Mouse (Mus musculus) adrenal gland, postnatal 10 days (tissue): ENCODE results near the gene Cel. TPM values are rescaled to one million over a fixed set of nuclear protein-coding genes. Genes with fewer than 3 reads are reported as not detected.

ENCODE experiments used
- DNase-seq: peaks from one replicate; pipeline ENCODE4 v3.0.0; 2021; ENCODE audit warnings: mixed read lengths
- total RNA-seq, 2 experiments: library from RNA; stranded (reverse); gene quantifications; 2 replicates each; pipeline ENCODE4 v1.2.3; 2021

The Cel gene
- total RNA-seq, 2 experiments from 2014 or later = 0.15 TPM; not detected in 1

DNA sequence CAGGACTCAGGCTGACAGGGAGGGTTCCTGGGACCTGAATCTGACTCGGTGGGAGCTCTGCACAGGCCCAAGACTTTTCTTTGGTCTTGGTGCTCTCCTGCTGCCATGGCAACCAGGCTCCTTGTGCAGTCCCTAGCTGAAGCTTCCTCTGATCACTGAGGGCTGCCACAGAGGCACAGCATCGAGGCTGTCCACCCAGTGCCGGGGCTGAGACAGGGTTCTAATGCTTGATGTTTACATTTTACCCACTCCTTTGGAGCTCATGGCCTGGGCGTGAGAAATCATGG lies 25.6 kb downstream of the Cel start:
- no peak for DNase-seq

DNA sequence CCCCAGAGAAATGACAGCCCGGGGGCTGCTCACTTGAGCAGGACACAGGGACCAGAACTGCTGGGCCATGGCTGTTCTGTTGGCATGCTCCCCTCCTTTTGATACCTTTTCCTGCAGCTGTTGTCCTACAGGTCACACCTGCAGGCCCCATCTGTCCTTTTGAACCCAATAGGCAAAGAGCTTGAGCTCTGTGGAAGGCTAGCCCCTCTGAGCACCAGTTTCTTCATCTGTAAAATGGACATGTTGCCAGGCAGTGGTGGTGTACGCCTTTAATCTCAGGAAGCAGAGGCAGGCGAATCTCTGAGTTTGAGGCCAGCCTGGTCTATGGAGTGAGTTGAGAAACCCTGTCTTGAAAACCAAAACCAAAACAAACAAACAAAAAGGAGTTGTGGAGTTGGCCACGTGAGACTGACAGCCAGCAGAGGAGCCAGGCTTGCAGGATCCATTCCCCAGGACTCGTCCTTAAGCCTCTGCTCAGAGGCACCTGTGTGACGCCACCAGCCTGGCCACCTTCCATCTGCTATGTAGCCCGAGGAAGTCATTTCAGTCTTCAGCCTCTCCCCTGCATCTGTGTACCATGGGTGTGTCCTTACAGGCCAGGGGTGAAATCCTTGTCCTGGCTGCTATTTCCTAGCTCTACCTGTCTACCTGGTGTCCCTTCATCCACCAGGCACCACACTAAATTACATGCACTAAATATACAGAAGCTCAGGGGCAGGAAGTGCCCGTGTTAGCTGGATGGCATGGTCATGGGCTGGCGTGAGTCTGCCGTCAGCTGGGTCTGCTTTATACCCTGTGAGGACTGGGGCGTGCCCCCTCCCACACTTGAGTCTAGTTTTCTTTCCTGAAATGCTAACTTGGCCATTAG lies 26.2 kb downstream of the Cel start:
- DNase-seq = no peak

GRCm38 (mm10) chr2:28536166-28536565 lies 27.0 kb downstream of the Cel start:
- no peak for DNase-seq

DNA sequence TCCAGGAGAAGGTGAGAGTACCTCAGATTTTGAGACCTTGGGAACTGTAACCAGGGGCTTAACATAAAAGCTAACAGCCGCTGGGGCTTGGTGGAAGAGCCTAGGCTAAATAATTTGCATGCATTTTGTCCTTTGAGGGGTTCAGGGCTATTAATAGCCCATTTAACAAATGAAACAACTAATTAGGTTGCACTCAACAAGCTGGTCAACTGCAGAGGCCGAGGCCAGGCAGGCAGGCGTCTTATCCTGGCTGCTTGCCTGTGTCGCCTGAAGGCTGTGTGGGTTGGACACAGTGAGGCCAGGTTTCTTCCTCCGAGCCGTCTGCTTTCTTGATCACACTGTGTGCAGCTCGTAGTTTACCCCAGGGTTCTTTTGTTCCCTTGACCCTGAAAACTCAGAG lies 27.6 kb downstream of the Cel start:
- peak; percentile 65 for DNase-seq

- DNase-seq = no peak
Measured at GRCm38 (mm10) chr2:28535263-28535540, 28.0 kb downstream of the Cel start.

- peak; percentile 59 for DNase-seq
Measured at GRCm38 (mm10) chr2:28534436-28535262, 28.6 kb downstream of the Cel start.

GRCm38 (mm10) chr2:28533901-28534435 lies 29.2 kb downstream of the Cel start:
- no peak for DNase-seq

DNA sequence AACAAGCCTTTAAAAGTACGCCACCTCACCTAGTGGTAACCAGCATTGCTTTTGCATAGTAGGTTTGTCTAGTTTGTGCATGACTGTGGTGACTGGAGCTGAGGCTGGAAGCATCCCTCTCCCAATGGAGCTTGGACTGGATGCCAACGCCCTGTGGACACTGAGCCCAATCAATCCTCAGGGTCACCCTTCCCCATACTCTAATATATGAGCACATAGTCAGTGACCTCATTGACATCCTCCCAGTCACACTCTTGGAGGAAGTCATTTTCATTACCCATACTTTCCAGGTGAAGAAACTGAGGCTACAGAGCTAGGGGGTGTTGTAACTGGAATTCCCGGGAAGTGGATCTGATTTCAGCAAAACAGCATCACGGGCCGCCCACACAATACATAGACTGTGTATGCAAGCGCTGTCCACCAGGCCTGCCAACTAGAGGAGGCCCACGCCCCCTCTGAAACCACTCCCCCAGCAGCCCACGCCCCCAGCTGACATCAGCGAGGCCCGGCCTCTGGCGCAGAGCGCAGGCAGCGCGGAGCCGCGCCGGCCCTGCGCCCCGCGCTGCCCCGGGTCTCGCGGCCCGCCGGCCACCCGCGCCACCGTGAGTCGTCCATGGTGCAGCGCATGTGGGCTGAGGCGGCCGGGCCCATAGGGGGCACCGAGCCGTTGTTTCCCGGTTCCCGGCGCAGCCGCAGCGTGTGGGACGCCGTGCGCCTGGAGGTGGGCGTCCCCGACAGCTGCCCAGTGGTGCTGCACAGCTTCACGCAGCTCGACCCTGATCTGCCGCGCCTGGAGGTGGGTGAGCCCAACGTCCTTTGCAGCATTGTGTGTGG lies 30.0 kb downstream of the Cel start:
- DNase-seq = peak; percentile 95

DNA sequence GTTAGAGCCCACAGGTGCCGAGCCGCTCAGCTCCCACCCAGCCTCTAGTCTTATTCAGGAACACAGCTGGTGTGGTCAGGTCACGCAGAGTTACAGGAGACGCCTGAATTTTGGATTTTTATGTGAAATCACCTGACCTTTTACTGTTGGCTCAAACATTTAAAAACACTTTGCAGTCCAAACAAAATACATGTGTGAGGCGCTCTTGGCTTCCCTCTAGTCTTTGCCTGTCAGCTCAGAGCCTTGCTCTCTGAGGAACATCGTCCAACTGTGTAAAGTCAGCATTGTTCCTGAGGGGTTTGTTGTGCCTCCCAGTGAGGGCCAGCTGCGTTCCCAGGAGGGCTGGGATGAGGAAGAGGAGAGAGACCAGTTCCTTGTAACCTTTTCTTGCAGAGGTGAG lies 32.9 kb downstream of the Cel start:
- DNase-seq = no peak

- DNase-seq = no peak
Measured at GRCm38 (mm10) chr2:28529856-28530255, 33.3 kb downstream of the Cel start.

- DNase-seq = no peak
Measured at GRCm38 (mm10) chr2:28528354-28528730, 34.9 kb downstream of the Cel start.

DNA sequence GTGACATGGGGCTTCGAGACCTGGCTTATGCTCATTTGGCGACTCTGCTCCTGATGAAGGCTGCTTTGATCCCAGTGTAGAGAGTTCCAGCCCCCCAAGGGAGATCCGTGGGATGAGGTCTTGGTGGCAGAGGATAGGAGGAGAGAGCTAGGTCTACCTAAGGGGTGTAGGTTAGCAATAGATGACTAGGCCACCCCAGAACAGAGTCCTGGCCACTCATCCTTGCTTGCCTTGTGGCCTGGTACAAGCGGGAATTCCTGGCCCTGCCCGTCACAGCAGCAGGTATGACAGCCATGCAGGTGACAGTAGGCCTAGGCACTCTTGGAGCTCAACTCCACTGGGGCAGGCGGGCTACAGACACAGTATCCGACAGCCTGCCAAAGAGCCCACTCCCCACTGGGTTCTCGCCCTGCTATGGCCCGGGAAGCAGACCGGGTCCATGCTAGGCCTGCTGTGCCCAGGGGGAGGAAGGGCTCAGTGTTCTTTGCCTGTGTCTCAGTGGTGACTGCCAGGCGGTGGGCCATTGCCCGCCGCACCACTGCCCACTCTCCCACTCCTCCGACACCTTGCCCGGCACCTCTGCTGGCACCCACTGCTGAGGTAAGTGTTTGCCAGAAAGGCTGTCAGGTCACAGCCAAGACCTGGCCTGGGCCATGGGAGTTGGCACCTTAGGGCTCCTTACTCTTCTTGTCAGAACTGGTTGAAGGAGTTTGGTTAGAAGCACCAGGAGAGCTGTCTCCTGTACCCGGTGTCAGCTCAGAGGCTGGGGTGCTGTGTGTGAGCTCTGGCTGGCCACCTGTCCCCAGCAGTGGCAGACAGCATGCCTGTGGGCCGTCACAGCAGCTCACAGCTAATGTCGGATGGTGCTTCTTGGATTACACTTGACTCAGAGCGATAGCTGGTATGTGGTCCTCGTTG lies 35.5 kb downstream of the Cel start:
- DNase-seq = no peak

DNA sequence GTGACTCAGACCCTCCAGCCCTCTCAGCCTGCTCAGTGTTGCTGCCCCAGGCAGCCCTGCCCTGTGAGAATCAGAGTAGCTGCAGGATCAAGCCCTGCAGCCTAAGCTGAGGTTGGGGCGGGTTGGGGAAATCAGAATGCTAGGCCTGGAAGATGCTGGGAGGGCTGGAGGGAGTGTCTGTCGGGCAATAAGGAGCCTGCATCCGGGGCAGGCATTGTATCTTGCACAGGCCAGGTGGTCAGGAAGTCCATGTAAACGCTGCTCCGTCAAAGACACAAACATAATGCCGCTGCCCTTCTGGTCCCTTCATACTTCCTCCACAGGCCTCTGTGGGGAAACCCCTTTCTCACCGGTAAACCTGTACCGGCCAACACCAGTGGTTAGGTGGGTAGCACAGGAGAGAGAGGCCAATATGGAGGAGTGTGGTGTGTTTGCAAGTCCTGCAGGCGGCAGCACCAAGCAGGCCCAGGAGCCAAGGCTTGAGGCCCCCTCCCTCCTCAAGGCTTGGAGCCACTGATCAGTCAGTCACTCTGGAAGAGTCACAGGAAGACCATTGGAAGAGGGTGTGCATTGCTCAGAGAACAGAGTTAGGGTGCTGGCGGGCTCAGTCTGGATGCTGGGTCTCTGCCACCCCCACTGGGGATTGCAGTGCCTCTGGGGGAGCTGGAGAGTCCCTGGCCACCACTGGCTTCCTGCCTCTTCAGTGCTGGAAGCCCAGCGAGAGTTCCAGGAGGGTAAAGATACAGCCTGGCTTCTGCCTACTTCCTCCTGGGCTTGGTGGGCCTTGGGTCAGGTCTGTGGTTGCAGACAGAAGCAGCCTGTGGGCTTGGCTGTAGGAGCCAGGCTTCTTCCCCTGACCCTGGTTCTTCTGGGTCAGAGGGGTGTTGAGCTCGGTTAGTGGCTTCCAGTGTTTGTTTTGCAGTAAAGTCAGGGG lies 37.0 kb downstream of the Cel start:
- peak; percentile 5 for DNase-seq

DNA sequence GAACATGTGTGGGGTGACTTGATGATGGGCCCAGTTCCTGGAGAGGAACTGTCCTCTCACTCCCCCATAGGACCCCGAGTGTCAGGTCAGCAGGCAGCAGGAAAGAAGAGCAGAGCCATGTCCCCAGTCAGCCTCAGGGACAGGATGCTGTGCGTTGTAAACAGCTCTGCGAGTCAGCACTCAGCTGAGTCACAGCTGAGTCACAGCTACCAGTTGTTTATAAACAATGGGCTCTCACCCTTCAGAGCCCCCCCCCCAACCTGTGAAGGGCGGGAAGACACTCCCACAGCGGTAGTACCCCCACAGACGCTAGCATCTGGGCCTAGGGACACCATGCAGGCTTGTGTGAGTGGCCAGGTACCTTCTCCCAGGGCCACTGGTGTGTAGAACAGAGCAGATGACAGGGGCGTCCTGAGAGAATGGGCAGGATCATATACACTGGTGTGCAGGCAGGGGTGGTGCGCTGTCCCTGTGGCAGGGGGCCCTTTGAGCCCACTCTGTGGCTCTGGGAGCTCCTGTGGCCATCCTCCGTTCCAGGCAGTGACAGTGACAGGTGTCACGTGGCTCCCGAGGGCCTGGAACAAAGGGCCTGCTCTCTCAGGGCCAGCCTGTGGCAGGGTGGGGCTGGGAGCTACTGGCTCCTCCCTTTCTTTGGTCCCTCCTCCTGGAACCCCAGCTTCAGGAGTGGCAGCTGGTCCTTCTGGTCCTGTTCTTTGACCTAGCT lies 37.8 kb downstream of the Cel start:
- DNase-seq = peak; percentile 80

GRCm38 (mm10) chr2:28524406-28524805 lies 38.8 kb downstream of the Cel start:
- DNase-seq = peak; percentile 56

DNA sequence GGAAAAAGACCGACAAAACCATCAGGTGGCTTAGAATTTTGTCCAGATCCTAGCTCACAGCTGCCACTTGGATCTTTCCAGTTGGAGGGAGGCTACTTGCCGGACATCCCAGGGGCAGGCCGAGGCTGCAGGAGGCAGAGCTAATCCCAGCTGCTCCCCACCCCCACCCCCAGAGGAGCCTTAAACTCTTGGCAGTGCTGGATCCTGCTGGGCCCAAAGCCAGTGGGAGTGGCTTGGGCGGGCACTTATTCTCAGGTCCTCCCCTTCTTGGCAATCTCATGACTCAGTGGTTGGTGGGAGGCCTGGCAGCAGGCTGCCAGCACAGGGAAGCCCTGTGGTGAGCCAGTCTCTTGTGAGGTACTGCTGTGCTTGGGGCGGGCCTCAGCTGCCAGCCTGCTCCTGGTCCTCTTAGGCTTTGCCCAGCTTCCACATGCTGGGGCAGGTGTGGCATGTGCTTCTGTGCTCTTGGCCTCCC lies 39.5 kb downstream of the Cel start:
- peak; percentile 94 for DNase-seq

- no peak for DNase-seq
Measured at GRCm38 (mm10) chr2:28522166-28522565, 41.0 kb downstream of the Cel start.

- no peak for DNase-seq
Measured at GRCm38 (mm10) chr2:28521571-28522151, 41.5 kb downstream of the Cel start.

DNA sequence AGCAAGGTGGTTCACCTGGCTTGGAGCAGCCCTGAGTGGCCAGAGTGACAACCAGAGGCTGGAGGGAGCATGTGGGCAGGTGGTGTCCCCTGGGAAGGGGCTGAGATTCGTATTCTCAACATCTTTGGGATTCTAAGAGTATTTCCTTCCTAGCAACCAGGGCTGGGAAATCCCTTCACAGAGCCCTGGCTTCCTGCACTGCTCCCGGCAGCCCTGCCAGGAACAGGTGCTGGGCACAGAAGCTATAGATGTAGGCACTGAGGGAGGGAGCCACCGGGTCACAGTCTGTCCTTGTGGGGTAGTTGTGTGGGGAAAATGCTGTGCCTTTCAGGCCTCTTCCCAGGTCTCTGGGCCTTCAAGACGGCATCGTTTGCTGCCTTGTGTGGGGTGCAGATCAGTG lies 42.6 kb downstream of the Cel start:
- no peak for DNase-seq
